Mouse (Mus musculus): ENCODE measurements at regions not wholly inside any gene's neighbourhood (a gene's known extent, or its start where the extent isn't known, plus 50 kb on each side); places are given as distances from the start of the nearest gene placed in this dataset.

GRCm38 (mm10) chr15:64520568-64520967, 296.9 kb upstream of the Gm21798 start:
- no peak for DNase-seq (ENCODE audit: low spot score)

DNA sequence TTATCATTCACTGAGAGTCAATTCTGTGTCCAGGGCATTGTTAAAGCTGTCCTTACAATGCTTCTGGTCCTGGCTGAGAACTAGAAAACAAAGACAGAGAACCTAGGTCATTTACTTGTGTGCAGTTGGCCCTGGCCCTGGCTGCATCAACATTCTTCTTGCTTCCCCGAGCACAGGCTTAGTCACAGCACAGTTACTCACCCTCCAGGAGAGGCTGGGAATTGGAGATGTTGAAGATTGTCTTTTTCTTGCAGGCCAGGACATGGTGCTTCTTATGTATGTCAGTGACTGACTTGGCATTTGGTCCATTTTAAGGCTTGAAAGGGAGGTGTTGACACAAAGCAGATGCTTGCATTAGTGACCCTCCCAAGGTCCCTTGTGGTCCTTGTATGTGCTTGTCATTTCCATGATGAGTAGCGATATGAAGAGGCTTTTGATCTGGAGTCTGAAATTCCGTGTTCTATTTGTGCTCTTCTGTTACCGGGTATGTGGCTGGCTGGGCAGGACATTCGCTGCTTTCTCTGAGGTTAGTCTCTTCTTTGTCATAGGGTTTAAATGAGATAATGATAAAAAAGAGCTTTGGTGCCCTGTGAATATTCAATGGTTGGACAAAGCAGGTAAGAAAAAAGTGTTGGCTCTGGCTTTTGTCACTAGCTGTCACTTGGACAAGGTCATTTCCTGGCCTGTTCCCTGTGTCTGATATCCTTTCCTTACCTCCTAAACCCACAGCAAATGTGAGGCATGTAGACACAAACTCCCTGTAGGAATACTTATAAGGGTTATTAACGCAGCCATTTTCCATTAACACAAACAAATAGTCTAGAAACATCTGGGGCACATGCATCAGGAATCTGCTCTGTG, 285.0 kb upstream of the Gm21798 start:
- DNase-seq (ENCODE audit: low spot score): no peak

- DNase-seq (ENCODE audit: low spot score): no peak
Measured at GRCm38 (mm10) chr15:64533169-64533795, 284.2 kb upstream of the Gm21798 start.

DNA sequence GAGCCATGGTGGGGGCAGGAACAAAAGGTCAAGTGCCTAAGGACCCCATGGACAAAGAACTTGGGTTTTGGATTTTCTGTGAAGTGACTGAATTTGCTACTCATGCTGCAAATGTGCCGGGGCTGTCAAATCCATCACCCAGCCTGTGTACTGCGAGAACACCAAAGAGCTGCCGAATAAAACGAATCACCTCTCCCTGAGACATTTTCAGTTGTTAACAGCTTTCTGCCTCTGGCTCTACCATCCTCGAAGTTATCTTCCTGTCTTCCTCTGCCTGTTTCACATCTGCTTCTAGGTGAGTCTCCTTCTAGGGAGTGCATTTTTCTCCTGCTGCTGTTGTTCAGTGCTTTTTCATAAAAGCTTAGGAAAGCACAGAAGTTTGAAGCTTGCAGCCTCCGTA, 283.3 kb upstream of the Gm21798 start:
- DNase-seq (ENCODE audit: low spot score): no peak

DNA sequence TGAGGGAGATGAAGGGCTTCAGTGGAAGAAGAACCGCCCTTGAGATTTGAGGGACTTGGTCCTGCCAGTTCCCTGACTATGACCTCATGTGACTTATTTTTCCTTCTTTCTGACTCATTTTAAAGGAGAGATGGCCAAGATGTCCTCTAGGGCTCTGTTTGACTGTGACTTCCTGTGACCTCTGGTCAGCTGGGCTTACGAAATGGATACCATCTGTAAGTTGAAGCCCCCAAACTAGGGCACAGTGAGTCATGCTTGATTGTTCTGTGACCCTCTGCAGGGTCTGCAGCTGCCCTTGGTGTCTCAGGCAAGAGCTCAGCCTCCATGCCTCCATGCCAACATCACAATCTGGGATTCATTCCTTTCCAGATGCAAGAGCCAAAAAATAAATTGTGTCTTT, 282.3 kb upstream of the Gm21798 start:
- peak; percentile 7 for DNase-seq (ENCODE audit: low spot score)

- no peak for DNase-seq (ENCODE audit: low spot score)
Measured at GRCm38 (mm10) chr15:64541395-64541794, 276.1 kb upstream of the Gm21798 start.

DNA sequence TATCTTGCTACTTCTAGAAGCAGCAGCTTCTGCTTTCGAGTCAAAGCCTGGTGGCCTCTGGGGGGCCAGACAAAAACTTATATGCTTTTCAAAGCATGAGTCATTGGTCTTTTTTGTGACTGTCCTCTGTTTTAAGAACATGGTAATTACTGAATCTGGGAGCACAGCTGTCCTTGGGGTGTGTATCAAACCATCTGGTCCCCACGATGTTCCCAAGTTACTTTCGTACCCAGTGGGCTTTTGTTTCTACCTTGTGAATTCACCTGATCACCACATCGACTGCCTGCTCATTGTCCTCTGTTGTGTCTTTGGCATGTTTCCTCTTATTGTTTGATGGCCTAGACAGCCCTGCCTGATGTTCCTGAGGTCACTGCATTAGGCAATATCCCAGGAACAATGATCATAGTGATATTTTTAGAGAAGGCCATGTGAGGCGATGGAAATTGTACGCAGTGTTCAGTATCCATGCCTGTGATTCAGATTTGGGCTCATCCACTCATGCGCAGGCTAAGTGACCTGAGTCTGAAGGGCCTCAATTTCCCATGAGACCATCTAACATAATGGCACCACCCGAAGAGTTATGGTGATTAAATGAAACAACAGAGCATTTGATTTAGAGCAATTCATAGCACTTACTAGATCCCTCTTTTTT, 275.1 kb upstream of the Gm21798 start:
- no peak for DNase-seq (ENCODE audit: low spot score)

DNA sequence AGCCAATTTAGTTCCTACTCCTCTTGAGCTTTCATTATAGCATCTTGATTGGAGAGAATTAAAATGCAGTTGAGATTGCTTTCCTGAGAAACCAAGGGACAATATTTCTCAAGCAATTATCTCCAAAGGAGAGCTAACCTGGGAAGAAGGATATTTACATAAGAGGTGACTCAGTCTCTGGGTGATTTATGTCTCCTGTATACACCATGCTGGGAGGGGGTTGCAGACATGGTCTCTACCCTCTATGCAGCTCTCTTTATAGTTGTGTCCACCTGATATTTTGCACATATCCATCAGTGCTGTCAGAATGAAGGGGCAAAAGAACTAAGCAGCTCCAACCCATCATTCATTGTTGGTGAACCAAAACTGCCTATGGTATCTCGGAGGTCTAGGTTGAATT, 274.6 kb upstream of the Gm21798 start:
- no peak for DNase-seq (ENCODE audit: low spot score)

DNA sequence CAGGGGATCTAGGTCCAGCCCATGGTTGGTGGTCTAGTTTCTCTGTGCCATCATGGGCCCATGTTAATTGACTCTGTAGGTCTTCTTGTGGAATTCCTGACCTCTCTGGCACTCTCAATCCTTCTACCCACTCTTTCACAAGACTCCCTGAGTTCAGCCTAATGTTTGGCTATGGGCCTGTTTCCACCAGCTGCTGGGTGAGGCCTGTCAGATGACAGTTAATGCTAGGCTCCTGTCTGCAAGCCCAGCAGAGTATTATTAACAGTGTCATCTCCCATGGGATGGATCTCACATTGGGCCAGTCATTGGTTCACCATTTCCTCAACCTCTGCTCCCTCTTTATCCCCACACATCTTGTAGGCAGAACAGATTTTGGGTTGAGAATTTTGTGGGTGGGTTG, 271.5 kb upstream of the Gm21798 start:
- DNase-seq (ENCODE audit: low spot score): peak; percentile 73

GRCm38 (mm10) chr15:64557540-64557939, 260.0 kb upstream of the Gm21798 start:
- DNase-seq (ENCODE audit: low spot score): no peak

- DNase-seq (ENCODE audit: low spot score): no peak
Measured at GRCm38 (mm10) chr15:64558220-64558619, 259.3 kb upstream of the Gm21798 start.

DNA sequence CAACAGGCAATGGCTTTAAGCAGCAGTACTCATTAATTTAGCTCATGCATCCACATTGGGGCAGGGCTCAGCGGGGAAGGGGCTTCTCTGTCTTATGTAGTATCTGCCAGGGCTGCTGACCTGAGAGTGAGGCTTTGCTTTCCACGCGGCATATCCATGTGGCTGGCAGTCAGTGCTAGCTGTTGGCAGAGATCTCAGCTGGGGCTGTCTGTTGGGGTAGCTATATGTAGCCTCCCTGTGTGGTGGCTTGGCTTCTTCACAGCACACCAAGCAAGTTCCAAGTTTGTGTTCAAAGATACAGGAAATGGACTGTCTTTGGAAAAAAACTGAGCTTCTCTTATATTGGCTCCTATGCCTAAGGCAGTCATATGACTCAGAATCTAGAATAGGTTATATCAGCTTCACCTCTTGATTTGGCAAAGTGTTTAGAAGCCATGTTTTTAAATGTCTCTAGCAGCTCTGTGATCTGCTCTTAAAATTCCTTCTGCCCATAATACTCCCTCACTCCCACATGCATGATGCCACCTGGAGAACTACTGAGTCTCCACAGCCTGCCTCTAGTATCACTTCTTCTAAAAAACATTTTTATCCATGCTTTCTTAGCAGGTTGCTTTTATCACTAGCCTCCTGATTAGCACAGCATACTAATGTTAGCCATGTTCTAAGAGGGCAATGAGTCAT, 254.9 kb upstream of the Gm21798 start:
- no peak for DNase-seq (ENCODE audit: low spot score)

DNA sequence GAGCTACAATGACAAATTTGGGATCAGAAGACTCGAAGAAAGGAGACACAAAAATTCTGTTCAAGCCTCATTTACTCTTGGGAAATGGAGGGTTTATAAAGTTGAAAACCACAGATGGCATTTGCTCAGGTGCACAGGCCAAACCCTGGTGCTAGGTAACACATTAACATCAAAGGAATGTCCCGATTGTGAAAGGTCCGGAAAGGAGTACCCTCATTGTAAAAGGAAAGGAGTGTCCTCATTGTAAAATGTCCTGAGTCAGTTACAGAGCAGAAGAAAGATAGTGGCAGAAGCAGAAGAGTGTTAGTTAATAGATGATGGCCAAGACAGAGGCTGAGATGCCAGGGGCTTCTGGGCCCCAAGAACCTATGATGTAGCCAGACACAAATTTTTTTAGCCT, 252.8 kb upstream of the Gm21798 start:
- DNase-seq (ENCODE audit: low spot score): no peak

DNA sequence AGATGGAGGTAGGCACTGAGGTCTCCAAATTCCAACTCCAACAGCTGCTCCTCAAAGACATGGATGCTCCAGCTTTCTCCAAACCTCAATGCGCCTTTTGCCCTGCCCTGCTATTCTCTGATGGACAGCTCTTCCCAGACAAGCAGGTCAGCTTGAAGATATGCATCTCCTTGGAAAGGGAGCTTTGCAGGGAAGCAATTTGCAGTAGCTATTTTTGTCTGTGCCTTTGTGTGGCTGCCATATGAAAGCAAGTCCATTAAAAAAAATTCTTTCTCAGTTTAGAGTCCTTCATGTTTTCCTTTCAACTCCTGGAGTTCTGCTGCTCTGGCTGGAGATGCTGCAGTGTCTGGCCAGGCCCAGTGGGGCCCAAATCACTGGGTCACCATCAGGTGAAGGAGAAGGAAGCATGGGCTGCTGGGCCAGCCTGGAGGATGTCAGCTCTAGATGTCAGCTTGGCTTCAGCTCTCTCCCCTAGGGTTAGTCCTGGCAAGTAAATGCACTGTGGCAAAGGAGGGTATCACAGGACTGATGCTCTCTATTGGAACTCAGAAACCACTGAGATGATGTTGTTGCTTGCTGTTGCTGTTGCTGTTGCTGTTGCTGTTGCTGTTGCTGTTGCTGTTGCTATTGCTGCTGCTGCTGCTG, 240.5 kb upstream of the Gm21798 start:
- no peak for DNase-seq (ENCODE audit: low spot score)

DNA sequence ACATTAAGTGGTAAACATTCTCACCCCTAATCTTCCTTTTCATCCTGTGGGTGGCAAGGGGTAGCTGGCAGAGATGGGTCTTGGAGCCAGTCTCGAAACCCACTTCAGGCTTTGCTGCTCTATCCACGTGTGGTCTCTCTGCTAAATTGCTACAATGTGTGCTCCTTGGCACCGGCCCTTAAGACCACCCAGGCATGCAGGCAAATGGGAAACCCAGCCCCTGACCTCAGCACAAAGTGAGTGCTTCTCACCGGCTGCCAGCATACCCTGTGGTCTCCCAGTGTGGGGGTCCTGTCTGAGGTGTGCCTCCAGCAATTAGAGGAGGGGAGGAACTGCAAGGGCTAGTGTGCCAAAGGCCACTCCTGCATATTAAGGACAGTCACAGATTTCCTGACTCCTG, 238.5 kb upstream of the Gm21798 start:
- no peak for DNase-seq (ENCODE audit: low spot score)

- DNase-seq (ENCODE audit: low spot score): no peak
Measured at GRCm38 (mm10) chr15:64580481-64580880, 237.0 kb upstream of the Gm21798 start.

GRCm38 (mm10) chr15:64581046-64581445, 236.4 kb upstream of the Gm21798 start:
- no peak for DNase-seq (ENCODE audit: low spot score)

- DNase-seq (ENCODE audit: low spot score): no peak
Measured at GRCm38 (mm10) chr15:64584129-64584528, 233.4 kb upstream of the Gm21798 start.

DNA sequence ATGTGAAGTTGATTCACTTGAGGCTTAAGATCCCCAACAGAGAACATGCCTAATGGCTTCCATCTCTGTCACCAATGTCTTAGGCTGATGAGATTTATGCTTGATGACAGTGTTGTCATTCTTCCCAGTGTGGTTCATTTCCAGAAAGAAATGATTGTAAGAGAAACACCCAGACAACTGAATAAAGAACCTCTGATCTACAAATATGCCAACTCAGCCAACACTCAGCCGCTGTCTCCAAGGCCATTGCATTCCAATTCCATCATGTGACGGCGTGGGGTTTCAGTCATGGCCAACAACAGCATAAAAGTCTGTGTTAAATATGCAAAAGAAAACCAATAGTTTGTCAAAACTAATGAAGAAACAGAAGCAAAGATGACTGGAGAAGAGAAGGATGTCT, 230.7 kb upstream of the Gm21798 start:
- peak; percentile 17 for DNase-seq (ENCODE audit: low spot score)

DNA sequence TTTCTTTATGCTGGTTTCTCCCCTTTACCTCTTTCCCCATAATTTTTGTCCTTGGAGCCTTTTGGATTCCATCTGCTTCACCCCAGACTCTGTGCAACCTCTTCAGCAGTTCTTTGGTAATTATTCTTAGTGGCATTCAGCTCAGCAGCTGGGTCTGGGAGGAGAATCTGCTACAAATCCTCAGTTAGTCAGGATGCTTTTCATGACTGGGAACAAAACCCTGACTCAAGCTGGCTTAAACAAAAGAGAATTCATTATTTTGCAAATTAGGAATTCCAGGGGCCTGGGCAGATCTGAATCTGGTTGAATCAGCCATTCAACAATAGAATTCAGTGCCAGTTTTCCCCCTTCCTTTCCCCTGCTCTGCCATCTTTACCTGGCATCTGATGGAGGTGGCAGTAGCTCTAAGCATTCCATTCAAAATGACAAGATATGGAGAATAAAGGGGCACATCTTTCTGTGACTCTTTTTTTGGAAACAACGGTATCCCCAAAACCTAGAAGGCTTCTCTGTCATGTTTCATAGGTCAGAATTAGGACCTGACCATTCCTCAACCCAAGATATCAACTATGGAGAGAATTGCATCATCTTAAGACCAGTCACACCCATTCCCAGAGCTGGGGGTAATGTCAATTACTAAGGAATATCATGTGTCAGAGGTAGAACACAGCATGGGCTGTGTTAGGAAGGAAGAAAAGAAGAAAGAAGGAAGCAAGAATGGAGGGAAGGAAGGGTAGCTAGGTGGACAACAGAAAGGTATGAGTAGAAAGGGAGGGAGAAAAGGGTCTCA, 227.2 kb upstream of the Gm21798 start:
- no peak for DNase-seq (ENCODE audit: low spot score)

DNA sequence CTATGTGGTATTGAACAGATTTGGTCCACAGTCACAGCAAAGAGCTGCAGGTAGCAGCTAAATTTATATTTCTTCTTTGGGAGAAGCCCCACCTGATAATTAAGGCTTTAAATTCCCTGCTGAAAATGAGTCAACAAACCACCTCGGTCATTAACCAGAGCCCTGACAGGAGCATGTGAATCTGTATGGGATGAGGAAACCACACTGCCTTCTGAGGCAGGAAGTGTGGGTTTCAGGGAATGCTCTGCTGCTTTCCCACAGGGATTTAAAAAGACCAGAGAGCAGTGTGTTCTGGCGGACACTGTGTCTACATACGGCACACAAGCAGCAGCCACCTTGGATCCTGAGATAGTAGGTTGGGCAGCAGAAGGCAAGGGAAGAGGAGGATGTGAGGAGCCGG, 204.0 kb upstream of the Gm21798 start:
- no peak for DNase-seq (ENCODE audit: low spot score)
